Mouse (Mus musculus) fat pad, adult 2 months (tissue): ENCODE results near the gene Col25a1.

Source experiments
- DNase-seq: peaks from one replicate; pipeline ENCODE4 v3.0.0-alpha.2; 2011; ENCODE audit warnings: low read depth, low spot score; ENCODE audit errors: extremely low read depth

Col25a1 gene

GRCm38 (mm10) chr3:130549066-130549465 lies 417.8 kb downstream of the Col25a1 start:
- no peak for DNase-seq

GRCm38 (mm10) chr3:130556263-130556662 lies 425.0 kb downstream of the Col25a1 start:
- DNase-seq: no peak

- no peak for DNase-seq
Measured at GRCm38 (mm10) chr3:130565586-130565985, 434.3 kb downstream of the Col25a1 start.

- no peak for DNase-seq
Measured at GRCm38 (mm10) chr3:130568331-130569095, 437.2 kb downstream of the Col25a1 start.

- DNase-seq: no peak
Measured at GRCm38 (mm10) chr3:130573243-130573642, 441.9 kb downstream of the Col25a1 start.

GRCm38 (mm10) chr3:130574652-130575051 lies 443.4 kb downstream of the Col25a1 start:
- DNase-seq: no peak

- no peak for DNase-seq
Measured at GRCm38 (mm10) chr3:130576683-130577082, 445.4 kb downstream of the Col25a1 start.

- no peak for DNase-seq
Measured at GRCm38 (mm10) chr3:130579501-130579900, 448.2 kb downstream of the Col25a1 start.

GRCm38 (mm10) chr3:130581577-130581976 lies 450.3 kb downstream of the Col25a1 start:
- no peak for DNase-seq

- no peak for DNase-seq
Measured at GRCm38 (mm10) chr3:130582903-130583664, 451.8 kb downstream of the Col25a1 start.

- DNase-seq: no peak
Measured at GRCm38 (mm10) chr3:130584007-130584406, 452.7 kb downstream of the Col25a1 start.

- DNase-seq: no peak
Measured at GRCm38 (mm10) chr3:130595050-130595449, 463.7 kb downstream of the Col25a1 start.

- DNase-seq: no peak
Measured at GRCm38 (mm10) chr3:130601491-130601890, 470.2 kb downstream of the Col25a1 start.

- DNase-seq: no peak
Measured at GRCm38 (mm10) chr3:130607924-130608323, 476.6 kb downstream of the Col25a1 start.

GRCm38 (mm10) chr3:130614444-130614843 lies 483.1 kb downstream of the Col25a1 start:
- DNase-seq: no peak

GRCm38 (mm10) chr3:130615625-130616024 lies 484.3 kb downstream of the Col25a1 start:
- no peak for DNase-seq

- DNase-seq: no peak
Measured at GRCm38 (mm10) chr3:130617439-130617898, 486.2 kb downstream of the Col25a1 start, which contains the start of gene Etnppl. Gene Etnppl (plus strand): TSS chr3:130617448.

- DNase-seq: no peak
Measured at GRCm38 (mm10) chr3:130620517-130621146, 489.3 kb downstream of the Col25a1 start.

GRCm38 (mm10) chr3:130628358-130628757 lies 497.1 kb downstream of the Col25a1 start:
- no peak for DNase-seq

GRCm38 (mm10) chr3:130633859-130634258 lies 502.6 kb downstream of the Col25a1 start:
- DNase-seq: no peak

- DNase-seq: no peak
Measured at GRCm38 (mm10) chr3:130646110-130646810, 515.0 kb downstream of the Col25a1 start.
